Mouse (Mus musculus) forebrain, postnatal 0 days (tissue): ENCODE results near the gene Rnf217. TPM values are rescaled to one million over a fixed set of nuclear protein-coding genes. Genes with fewer than 3 reads are reported as not detected.

Source experiments
- ATAC-seq: fragments of 200-750 bp; cut with Nextera tagmentation; 2 replicates; pipeline ENCODE4 v1.8.0; 2017; ENCODE audit warnings: mild to moderate bottlenecking, moderate library complexity
- DNase-seq: peaks from one replicate; pipeline ENCODE4 v3.0.0-alpha.2; 2015
- H3K27ac ChIP-seq: fragments of 300-500 bp; sonication (generic); 2 replicates; pipeline ENCODE4 v1.5.1; 2014; ENCODE audit warnings: low read depth, mild to moderate bottlenecking, antibody characterized with exemption, low read length, moderate library complexity, mixed read lengths
- H3K27me3 ChIP-seq: fragments of 300-500 bp; sonication (generic); 2 replicates; pipeline ENCODE4 v1.6.1; 2014; ENCODE audit warnings: mild to moderate bottlenecking, low read length, mixed read lengths; ENCODE audit not compliant: insufficient read depth
- H3K36me3 ChIP-seq: fragments of 300-500 bp; sonication (generic); 2 replicates; pipeline ENCODE4 v1.6.1; 2014; ENCODE audit warnings: mild to moderate bottlenecking, moderate library complexity; ENCODE audit not compliant: insufficient read depth
- H3K4me1 ChIP-seq: fragments of 300-500 bp; sonication (generic); 2 replicates; pipeline ENCODE4 v1.6.1; 2014; ENCODE audit warnings: antibody characterized with exemption; ENCODE audit not compliant: insufficient read depth
- H3K4me2 ChIP-seq: fragments of 300-500 bp; sonication (generic); 2 replicates; pipeline ENCODE4 v1.6.1; 2014; ENCODE audit warnings: low read depth, mild to moderate bottlenecking, moderate library complexity
- H3K4me3 ChIP-seq: fragments of 300-500 bp; sonication (generic); 2 replicates; pipeline ENCODE4 v1.5.1; 2014; ENCODE audit warnings: low read depth, low read length, mixed read lengths
- H3K9ac ChIP-seq: fragments of 300-500 bp; sonication (generic); 2 replicates; pipeline ENCODE4 v1.6.1; 2014; ENCODE audit warnings: mild to moderate bottlenecking
- H3K9me3 ChIP-seq: fragments of 300-500 bp; sonication (generic); 2 replicates; pipeline ENCODE4 v1.6.1; 2016; ENCODE audit warnings: low read length
- CTCF ChIP-seq: sonication (generic); IDR thresholded peaks from 2 replicates; pipeline ENCODE4 v1.5.1; 2016; ENCODE audit warnings: antibody characterized with exemption, control low read depth, low read depth
- WGBS: fragments of 180-500 bp; shearing (Covaris S2); extraction: QIAGEN DNeasy Blood & Tissue Kit; methylation state at CpG from one replicate; pipeline ENCODE4 v1.1.7; 2014; 5-methylcytosine and 5-hydroxymethylcytosine counted together
- polyA plus RNA-seq: library from polyadenylated mRNA; unstranded; fragments of >200 nt; fragmentation: Nextera tagmentation; extraction: Ambion mirVana; gene quantifications from 2 replicates; pipeline ENCODE4 v1.2.1, GENCODE M21; 2015
- total RNA-seq: library from RNA; depleted of rRNA; stranded (reverse); fragments of >200 nt; gene quantifications from 2 replicates; pipeline ENCODE4 v1.2.3, GENCODE M21; 2014

The Rnf217 gene
- total and polyA plus RNA-seq, 2 experiments from 2014 or later: 1.8 to 14.0 TPM

DNA sequence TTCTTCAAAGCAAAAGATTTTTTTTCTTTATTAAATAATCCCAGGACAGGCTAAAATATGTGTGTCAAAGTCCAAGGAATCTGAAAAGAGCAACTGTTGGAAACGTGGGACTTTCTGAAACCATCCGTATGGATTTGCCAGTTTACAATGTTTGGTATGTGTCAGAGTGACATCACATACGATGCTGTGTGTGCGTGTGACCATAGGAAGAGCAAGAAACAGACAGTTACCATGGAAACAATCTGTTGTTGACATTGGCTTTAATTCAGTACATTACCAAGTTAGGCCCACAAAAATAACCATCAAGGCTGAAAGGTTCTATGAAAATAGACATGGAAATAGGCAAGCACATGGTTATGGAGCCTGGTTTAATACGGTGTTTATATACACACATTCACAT lies 107.3 kb downstream of the Rnf217 start:
- TF ChIP-seq CTCF: no peak
- H3K27ac ChIP-seq: no peak overlapping the region
- no peaks in the 10 kb centered on the region for H3K4me1 ChIP-seq
- H3K4me2 ChIP-seq: no peak overlapping the region
- no peak overlapping the region for H3K4me3 ChIP-seq
- no peak overlapping the region for H3K9ac ChIP-seq
- ATAC-seq (peak; percentile 68), DNase-seq (peak; percentile 31)
- no peaks in the 10 kb centered on the region for H3K9me3 ChIP-seq
- no peaks in the 10 kb centered on the region; the same call in 1 of the 2 replicates for H3K36me3 ChIP-seq
- no peaks in the 10 kb centered on the region for H3K27me3 ChIP-seq
- 50% methylated on average over 5 of the region's 5 CpGs for WGBS

DNA sequence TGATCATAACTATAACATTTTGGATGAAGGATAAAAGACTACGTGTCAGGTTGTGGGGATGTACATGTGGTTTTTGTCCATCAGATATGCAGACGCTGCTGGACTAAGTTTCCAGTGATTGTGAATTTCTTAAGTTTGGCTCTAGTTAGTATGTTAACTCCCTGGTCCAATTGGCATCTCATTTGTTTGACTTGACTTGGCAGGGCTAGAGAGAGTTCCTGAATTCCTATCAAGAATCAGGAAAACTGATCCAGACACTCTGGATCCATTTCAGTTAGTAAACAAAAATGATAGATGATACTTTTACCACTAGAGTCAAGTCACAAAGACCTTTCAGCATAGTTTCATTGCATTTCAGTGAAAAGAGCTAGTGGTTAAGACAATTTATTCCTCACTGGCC lies 112.1 kb downstream of the Rnf217 start:
- no peak for TF ChIP-seq CTCF
- no peak overlapping the region for H3K27ac ChIP-seq
- no peaks in the 10 kb centered on the region for H3K27me3 ChIP-seq
- 59% methylated on average over 2 of the region's 2 CpGs for WGBS
- H3K9ac ChIP-seq: no peak overlapping the region
- H3K36me3 ChIP-seq: no peaks in the 10 kb centered on the region; the same call in 1 of the 2 replicates
- H3K9me3 ChIP-seq: no peaks in the 10 kb centered on the region
- ATAC-seq: no peak
- no peak overlapping the region for H3K4me3 ChIP-seq
- no peak overlapping the region for H3K4me2 ChIP-seq
- H3K4me1 ChIP-seq: no peaks in the 10 kb centered on the region
- no peak for DNase-seq

DNA sequence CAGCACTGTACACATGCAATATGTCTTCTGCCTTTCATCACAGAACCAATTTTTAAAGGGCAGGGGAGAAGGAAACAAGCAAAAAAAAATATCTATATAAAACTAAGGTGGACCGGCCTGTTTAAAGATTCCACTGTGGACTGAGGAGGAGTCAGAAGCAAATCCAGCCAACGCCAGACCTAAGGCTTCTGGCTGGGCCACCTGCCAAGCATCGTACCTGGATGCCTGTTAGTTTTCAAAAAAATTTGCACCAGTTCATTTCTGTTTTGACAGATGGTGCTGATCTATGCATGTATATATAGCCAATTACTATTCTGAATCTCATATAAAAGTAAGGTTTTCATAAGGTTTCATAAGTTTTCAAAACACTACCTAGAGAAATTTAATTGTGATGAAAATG lies 113.2 kb downstream of the Rnf217 start:
- Histone ChIP-seq H3K4me3 (no peak overlapping the region), H3K4me1 (no peaks in the 10 kb centered on the region), H3K4me2 (no peak overlapping the region), H3K9me3 (no peaks in the 10 kb centered on the region), H3K27me3 (no peaks in the 10 kb centered on the region), H3K27ac (no peak overlapping the region), H3K9ac (no peak overlapping the region), H3K36me3 (no peaks in the 10 kb centered on the region; the same call in 1 of the 2 replicates)
- 62% methylated on average over 3 of the region's 3 CpGs for WGBS
- TF ChIP-seq CTCF: no peak
- DNase-seq (no peak), ATAC-seq (no peak)

DNA sequence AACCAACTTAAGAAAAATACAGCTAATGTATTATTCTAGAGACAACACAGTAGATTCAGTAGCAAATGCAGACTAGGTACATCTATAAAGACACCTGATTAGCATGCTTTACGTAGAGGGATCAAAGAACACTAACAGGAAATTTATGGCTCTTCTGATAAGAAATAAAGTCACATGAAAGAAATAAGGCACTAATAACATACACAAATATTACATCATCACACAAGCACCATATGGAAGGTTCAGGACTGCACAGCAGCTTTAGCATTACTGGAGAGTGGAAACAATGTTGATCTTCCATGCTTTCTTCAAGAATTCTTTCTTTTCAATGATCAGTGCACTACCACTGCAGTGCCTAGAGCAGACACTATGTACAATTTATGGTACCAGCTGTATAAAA lies 114.7 kb downstream of the Rnf217 start:
- no peaks in the 10 kb centered on the region for H3K4me1 ChIP-seq
- H3K36me3 ChIP-seq: peaks cover 4% of the 10 kb centered on the region; the same call in 1 of the 2 replicates
- H3K27me3 ChIP-seq: no peaks in the 10 kb centered on the region
- no peaks in the 10 kb centered on the region for H3K9me3 ChIP-seq
- ATAC-seq: no peak
- no peak overlapping the region for H3K9ac ChIP-seq
- WGBS: 98% methylated on average over 1 of the region's 1 CpGs
- H3K4me2 ChIP-seq: no peak overlapping the region
- TF ChIP-seq CTCF: no peak
- H3K4me3 ChIP-seq: no peak overlapping the region
- no peak overlapping the region for H3K27ac ChIP-seq
- DNase-seq: no peak

DNA sequence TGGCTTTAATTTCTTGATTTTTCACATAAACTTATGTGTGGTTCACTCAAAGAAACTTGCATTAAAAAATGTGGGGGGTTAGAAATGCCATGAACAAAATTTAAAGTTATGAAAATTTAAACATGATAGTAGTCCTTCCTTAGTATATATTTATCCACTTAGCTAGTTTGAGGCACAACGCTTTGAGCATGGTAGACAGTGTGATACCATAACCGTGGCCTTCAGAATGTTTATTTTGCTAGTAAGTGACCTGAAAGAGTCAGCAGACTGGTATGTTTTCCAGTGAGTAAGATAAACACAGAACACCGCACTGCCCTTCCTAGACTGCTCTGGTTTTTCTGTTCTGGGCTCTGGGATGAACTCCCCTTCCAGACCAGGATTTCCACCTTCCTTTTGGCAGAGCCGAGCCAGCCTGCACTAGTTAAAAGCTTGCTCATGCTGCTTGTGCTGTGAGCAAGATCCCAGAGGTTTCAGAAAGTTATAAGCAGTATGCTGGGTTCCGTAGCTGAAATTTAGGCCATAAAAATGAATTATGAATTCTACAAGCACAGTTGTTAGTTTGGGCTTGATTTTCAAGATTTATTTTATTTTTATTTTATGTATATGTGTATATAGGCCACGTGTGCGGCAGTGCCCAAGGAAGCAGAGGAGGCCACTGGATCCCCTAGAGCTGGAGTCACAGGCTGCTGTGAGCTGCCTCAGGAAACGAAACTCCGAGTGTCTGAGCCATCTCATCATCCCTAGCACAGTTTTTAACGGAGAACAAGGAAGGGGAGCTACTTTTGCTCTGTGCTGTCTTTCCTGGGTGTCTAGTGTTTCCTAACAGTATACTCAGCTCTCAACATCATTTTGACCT lies 141.7 kb downstream of the Rnf217 start:
- H3K4me2 ChIP-seq: no peak overlapping the region
- H3K4me3 ChIP-seq: no peak overlapping the region
- 82% methylated on average over 10 of the region's 10 CpGs for WGBS
- H3K36me3 ChIP-seq: no peaks in the 10 kb centered on the region
- H3K27me3 ChIP-seq: no peaks in the 10 kb centered on the region
- DNase-seq (no peak), ATAC-seq (no peak)
- H3K9ac ChIP-seq: no peak overlapping the region
- no peaks in the 10 kb centered on the region for H3K4me1 ChIP-seq
- no peak for TF ChIP-seq CTCF
- H3K9me3 ChIP-seq: no peaks in the 10 kb centered on the region
- H3K27ac ChIP-seq: no peak overlapping the region

DNA sequence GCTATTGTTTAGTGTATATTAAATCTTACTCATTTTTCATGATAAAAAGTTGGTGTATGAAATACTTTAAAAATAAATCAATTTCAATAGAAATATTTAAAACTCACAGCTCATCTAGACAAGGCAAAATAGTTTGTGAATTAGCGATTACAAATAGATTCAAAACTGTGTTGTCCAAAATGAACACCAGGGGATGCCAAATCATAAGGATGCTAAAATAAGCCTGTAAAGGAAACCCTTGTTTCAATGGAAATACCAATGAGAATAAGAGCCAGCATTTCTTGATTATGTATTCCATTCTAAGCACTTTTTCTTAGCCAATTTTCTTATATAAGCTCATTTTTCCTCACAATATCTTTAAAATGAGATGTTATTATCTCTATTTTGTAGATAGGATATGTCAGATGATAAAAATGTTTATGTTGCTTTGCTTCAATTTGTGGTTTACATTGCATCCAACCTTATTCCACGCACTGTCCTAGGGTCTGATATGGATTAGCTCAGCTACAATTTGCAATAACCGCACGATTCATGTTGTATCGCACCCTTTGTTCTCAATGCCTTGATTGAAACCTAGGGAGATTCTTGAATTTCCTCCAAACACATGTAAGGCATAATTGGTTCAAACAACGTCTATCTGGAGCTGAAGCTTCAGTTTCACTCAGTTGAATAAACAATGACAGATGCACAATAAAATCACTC lies 143.0 kb downstream of the Rnf217 start:
- ATAC-seq: peak; percentile 82

DNA sequence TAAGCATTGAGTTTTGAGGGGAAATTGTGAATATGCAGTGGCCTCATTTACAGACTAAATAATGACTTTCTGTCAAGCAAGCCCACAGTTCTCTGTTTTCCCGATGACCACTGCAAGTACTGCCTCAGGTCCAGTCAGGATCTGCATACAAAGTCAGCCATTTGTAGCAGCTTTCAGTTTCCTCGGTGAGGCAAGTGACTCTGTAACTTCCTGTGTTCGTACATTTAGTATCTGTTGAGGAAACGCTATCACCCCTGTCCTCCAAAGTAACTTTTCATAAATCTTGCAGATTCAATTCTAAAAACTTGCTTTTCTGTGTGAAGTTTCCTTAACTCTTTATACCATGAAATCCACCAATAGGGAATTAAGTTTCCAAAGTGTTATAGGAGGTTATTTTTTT lies 143.6 kb downstream of the Rnf217 start:
- no peak for TF ChIP-seq CTCF
- no peak overlapping the region for H3K4me2 ChIP-seq
- no peak overlapping the region for H3K27ac ChIP-seq
- no peak for DNase-seq
- no peak for ATAC-seq
- H3K9ac ChIP-seq: no peak overlapping the region
- H3K27me3 ChIP-seq: no peaks in the 10 kb centered on the region
- no peak overlapping the region for H3K4me3 ChIP-seq
- 88% methylated on average over 4 of the region's 4 CpGs for WGBS
- H3K4me1 ChIP-seq: no peaks in the 10 kb centered on the region
- H3K9me3 ChIP-seq: no peaks in the 10 kb centered on the region
- H3K36me3 ChIP-seq: no peaks in the 10 kb centered on the region

More for the DNA sequence above, 143.0 kb downstream of the Rnf217 start:
- no peak overlapping the region for H3K27ac ChIP-seq
- H3K4me2 ChIP-seq: no peak overlapping the region
- no peaks in the 10 kb centered on the region for H3K4me1 ChIP-seq
- no peaks in the 10 kb centered on the region for H3K36me3 ChIP-seq
- TF ChIP-seq CTCF: peak; percentile 83
- H3K9me3 ChIP-seq: no peaks in the 10 kb centered on the region
- H3K4me3 ChIP-seq: no peak overlapping the region
- WGBS: 54% methylated on average over 6 of the region's 6 CpGs
- H3K9ac ChIP-seq: no peak overlapping the region
- peak; percentile 76 for DNase-seq
- no peaks in the 10 kb centered on the region for H3K27me3 ChIP-seq
